Comparison of ENCODE assay signal across 16 mouse cellular contexts in the genomic region with DNA sequence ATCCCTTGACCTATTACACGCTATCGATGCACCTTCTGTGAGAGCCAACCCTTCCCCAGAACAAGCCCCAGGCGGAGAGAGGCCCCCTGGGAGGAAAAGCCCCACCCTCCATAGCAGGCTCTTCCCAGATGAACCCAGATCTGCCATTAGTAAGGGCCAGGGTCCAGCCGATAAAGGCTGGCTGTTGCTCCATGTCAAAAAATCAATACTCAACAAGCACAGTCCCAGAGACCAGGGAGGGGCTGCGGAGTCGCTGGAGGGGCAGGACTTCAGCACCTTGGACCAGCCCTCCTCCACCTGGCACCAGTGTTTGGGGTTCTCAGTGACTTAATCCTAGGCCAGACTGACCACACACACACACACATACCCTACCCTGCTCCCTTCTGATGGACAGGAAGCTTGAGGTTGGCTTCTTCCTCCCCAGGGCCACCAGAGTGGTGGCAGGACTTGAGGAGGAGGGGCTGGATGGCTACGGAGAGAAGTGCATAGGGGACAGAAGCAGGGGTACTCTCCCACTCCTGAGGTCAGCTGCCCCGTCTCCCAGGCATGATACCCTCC. TPM values are rescaled to one million over a fixed set of nuclear protein-coding genes. Genes with fewer than 3 reads are reported as not detected.
DNase-seq lines count a peak whose midpoint lies in the region; ATAC-seq and TF ChIP-seq lines count a peak whose summit lies in the region.
"Had no signal": no experiment of that assay in that cellular context is flagged by ENCODE, and none has a peak within 500 bp of the region (broad histone marks: within the 10 kb centered on the region; RNA-seq: fewer than 3 reads in every experiment).

No protein-coding gene starts in this region.

- H3K9me3 ChIP-seq in hindbrain, embryonic 10.5 days, result no peaks in the 10 kb centered on the region
- H3K9me3 ChIP-seq in hindbrain, embryonic 14.5 days (ENCODE audit: control insufficient read depth, low read length), result no peaks in the 10 kb centered on the region
- H3K9me3 ChIP-seq in liver, embryonic 12.5 days (replicated peaks), result no peaks in the 10 kb centered on the region
- no peaks in the 10 kb centered on the region for H3K9me3 ChIP-seq in stomach, embryonic 15.5 days
- no peaks in the 10 kb centered on the region for H3K9me3 ChIP-seq in lung, postnatal 0 days (ENCODE audit: low read length)
- H3K9me3 ChIP-seq: forebrain, embryonic 13.5 days had no signal

- H3K27me3 ChIP-seq in hindbrain, embryonic 10.5 days (ENCODE audit: insufficient read depth, poor library complexity, severe bottlenecking), result peaks cover 21% of the 10 kb centered on the region; the same call in 1 of the 2 replicates
- no peaks in the 10 kb centered on the region for H3K27me3 ChIP-seq in hindbrain, embryonic 14.5 days (ENCODE audit: control insufficient read depth, insufficient read depth, low read length)
- no peaks in the 10 kb centered on the region for H3K27me3 ChIP-seq in liver, embryonic 12.5 days (replicated peaks)
- no peaks in the 10 kb centered on the region for H3K27me3 ChIP-seq in stomach, embryonic 15.5 days (replicated peaks)
- H3K27me3 ChIP-seq in lung, postnatal 0 days (replicated peaks; ENCODE audit: insufficient read depth, low read length), result no peaks in the 10 kb centered on the region

- no peaks in the 10 kb centered on the region for H3K36me3 ChIP-seq in hindbrain, embryonic 10.5 days
- H3K36me3 ChIP-seq in hindbrain, embryonic 14.5 days (replicated peaks; ENCODE audit: control insufficient read depth, insufficient read depth), result no peaks in the 10 kb centered on the region
- peaks cover 95% of the 10 kb centered on the region for H3K36me3 ChIP-seq in liver, embryonic 12.5 days
- no peaks in the 10 kb centered on the region for H3K36me3 ChIP-seq in stomach, embryonic 15.5 days
- H3K36me3 ChIP-seq in lung, postnatal 0 days (ENCODE audit: insufficient read depth, low read length), result no peaks in the 10 kb centered on the region

- ATAC-seq in hindbrain, embryonic 14.5 days (ENCODE audit: low FRiP score), result no peak
- ATAC-seq in common myeloid progenitor, adult 5-6 weeks (replicated peaks; ENCODE audit: low read depth, poor library complexity, severe bottlenecking), result peak; percentile 12
- peak; percentile 0; the same call in 1 of the 2 replicates for ATAC-seq in liver, embryonic 12.5 days
- peak; percentile 18; the same call in 1 of the 2 replicates for ATAC-seq in stomach, embryonic 15.5 days (ENCODE audit: insufficient read depth, low FRiP score, low read depth)
- no peak for ATAC-seq in lung, postnatal 0 days
- ATAC-seq: CD4-positive, CD25-positive, alpha-beta regulatory T cell, adult 4 months; forebrain, embryonic 13.5 days; inflammation-experienced regulatory T-cells, adult 6 months had no signal

- DNase-seq in hindbrain, embryonic 10.5 days (ENCODE audit: low spot score), result no peak
- no peak for DNase-seq in hindbrain, embryonic 14.5 days (ENCODE audit: low spot score)
- DNase-seq in urinary bladder, postnatal 36 days (ENCODE audit: low spot score in 2 of 2), result no peak
- no peak for DNase-seq in thymus, postnatal 0 days (ENCODE audit: low spot score)
- no peak for DNase-seq in lung, postnatal 0 days (ENCODE audit: low spot score)
- DNase-seq: adrenal gland, postnatal 25 days; cerebellum, adult 11 months; gastrocnemius, postnatal 10 days; heart, postnatal 14 days had no signal

- no peak overlapping the region for H3K9ac ChIP-seq in hindbrain, embryonic 14.5 days
- peak overlapping the region; percentile 76 for H3K9ac ChIP-seq in liver, embryonic 12.5 days
- no peak overlapping the region for H3K9ac ChIP-seq in stomach, embryonic 15.5 days
- H3K9ac ChIP-seq in lung, postnatal 0 days (replicated peaks; ENCODE audit: low read depth), result no peak overlapping the region
- H3K9ac ChIP-seq: forebrain, embryonic 13.5 days had no signal

- TF ChIP-seq EP300 in lung, postnatal 0 days (IDR thresholded peaks at IDR 0.05), result no peak

- 57% methylated on average over 8 of the region's 8 CpGs for WGBS in hindbrain, embryonic 10.5 days
- WGBS in hindbrain, embryonic 14.5 days, result 58% methylated on average over 8 of the region's 8 CpGs
- WGBS in liver, embryonic 12.5 days (ENCODE audit: insufficient replicate concordance), result 13% methylated on average over 8 of the region's 8 CpGs
- WGBS in stomach, embryonic 15.5 days, result 37% methylated on average over 8 of the region's 8 CpGs
- 51% methylated on average over 8 of the region's 8 CpGs for WGBS in lung, postnatal 0 days

- H3K4me1 ChIP-seq in hindbrain, embryonic 10.5 days (replicated peaks), result peaks cover 95% of the 10 kb centered on the region
- H3K4me1 ChIP-seq in hindbrain, embryonic 14.5 days (replicated peaks; ENCODE audit: control insufficient read depth, insufficient read depth, low read length), result peaks cover 10% of the 10 kb centered on the region
- peaks cover 100% of the 10 kb centered on the region for H3K4me1 ChIP-seq in liver, embryonic 12.5 days
- peaks cover 62% of the 10 kb centered on the region for H3K4me1 ChIP-seq in stomach, embryonic 15.5 days
- H3K4me1 ChIP-seq in lung, postnatal 0 days (ENCODE audit: insufficient read depth, low read depth, low read length), result no peaks in the 10 kb centered on the region

- H3K4me2 ChIP-seq in hindbrain, embryonic 14.5 days (replicated peaks), result no peak overlapping the region
- H3K4me2 ChIP-seq in liver, embryonic 12.5 days, result peak overlapping the region; percentile 47
- no peak overlapping the region for H3K4me2 ChIP-seq in stomach, embryonic 15.5 days
- no peak overlapping the region for H3K4me2 ChIP-seq in lung, postnatal 0 days (replicated peaks; ENCODE audit: low read depth, low read length)
- H3K4me2 ChIP-seq: forebrain, embryonic 13.5 days had no signal

- TF ChIP-seq CTCF in lung, postnatal 0 days (IDR thresholded peaks at IDR 0.05), result no peak

- no peak overlapping the region for H3K4me3 ChIP-seq in hindbrain, embryonic 10.5 days
- no peak overlapping the region for H3K4me3 ChIP-seq in hindbrain, embryonic 14.5 days (replicated peaks; ENCODE audit: low read length)
- peak overlapping the region; percentile 3; the same call in 1 of the 2 replicates for H3K4me3 ChIP-seq in liver, embryonic 12.5 days
- H3K4me3 ChIP-seq in stomach, embryonic 15.5 days (replicated peaks), result no peak overlapping the region
- no peak overlapping the region for H3K4me3 ChIP-seq in lung, postnatal 0 days (ENCODE audit: low read depth, low read length)
- H3K4me3 ChIP-seq: forebrain, embryonic 13.5 days had no signal

- H3K27ac ChIP-seq in hindbrain, embryonic 10.5 days, result peak overlapping the region; percentile 13; the same call in 1 of the 2 replicates
- H3K27ac ChIP-seq in hindbrain, embryonic 14.5 days, result no peak overlapping the region
- peak overlapping the region; percentile 97 for H3K27ac ChIP-seq in liver, embryonic 12.5 days
- H3K27ac ChIP-seq in stomach, embryonic 15.5 days, result peak overlapping the region; percentile 86
- no peak overlapping the region for H3K27ac ChIP-seq in lung, postnatal 0 days (ENCODE audit: low read length)
- H3K27ac ChIP-seq: forebrain, embryonic 13.5 days had no signal

RNA-seq across cellular contexts. Expression of a gene that starts 36.1 kb away (rescaled TPM):
- polyA plus RNA-seq in hindbrain, embryonic 10.5 days (2016; fragmentation: Nextera tagmentation; extraction: Ambion mirVana), result 1.6 and 2.4 TPM in 2 replicates
- 1.8 and 2.0 TPM in 2 replicates for polyA plus RNA-seq in hindbrain, embryonic 14.5 days (2014; fragmentation: Nextera tagmentation; extraction: Ambion mirVana)
- total RNA-seq in common myeloid progenitor, adult 5-6 weeks (2017), result 53.0 and 72.2 TPM in 2 replicates
- 27.6 and 28.4 TPM in 2 replicates for polyA plus RNA-seq in liver, embryonic 12.5 days (2016; fragmentation: Nextera tagmentation; extraction: Ambion mirVana)
- 5.6 and 5.7 TPM in 2 replicates for polyA plus RNA-seq in stomach, embryonic 15.5 days (2015; fragmentation: Nextera tagmentation; extraction: Ambion mirVana)
- polyA plus RNA-seq in thymus, postnatal 0 days (2015; fragmentation: Nextera tagmentation; extraction: Ambion mirVana), result 3.9 and 5.4 TPM in 2 replicates
- polyA plus RNA-seq in lung, postnatal 0 days (2015; fragmentation: Nextera tagmentation; extraction: Ambion mirVana), result 1.5 and 1.7 TPM in 2 replicates

RNA-seq across cellular contexts. Expression of a gene that starts 42.5 kb away (rescaled TPM):
- polyA plus RNA-seq in hindbrain, embryonic 10.5 days (2016; fragmentation: Nextera tagmentation; extraction: Ambion mirVana), result not detected in 2 replicates
- 0.21 TPM in 1 of 2 replicates, not detected in the other for polyA plus RNA-seq in hindbrain, embryonic 14.5 days (2014; fragmentation: Nextera tagmentation; extraction: Ambion mirVana)
- total RNA-seq in common myeloid progenitor, adult 5-6 weeks (2017), result not detected in 2 replicates
- polyA plus RNA-seq in liver, embryonic 12.5 days (2016; fragmentation: Nextera tagmentation; extraction: Ambion mirVana), result not detected in 2 replicates
- polyA plus RNA-seq in stomach, embryonic 15.5 days (2015; fragmentation: Nextera tagmentation; extraction: Ambion mirVana), result not detected in 2 replicates
- not detected in 2 replicates for polyA plus RNA-seq in thymus, postnatal 0 days (2015; fragmentation: Nextera tagmentation; extraction: Ambion mirVana)
- not detected in 2 replicates for polyA plus RNA-seq in lung, postnatal 0 days (2015; fragmentation: Nextera tagmentation; extraction: Ambion mirVana)
- total RNA-seq: adrenal gland, postnatal 25 days; gastrocnemius, postnatal 10 days; heart, postnatal 14 days; megakaryocyte progenitor cell, adult 5-6 weeks had no signal
- polyA plus RNA-seq: CD4-positive, CD25-positive, alpha-beta regulatory T cell, adult 4 months; forebrain, embryonic 13.5 days; inflammation-experienced regulatory T-cells, adult 6 months had no signal

RNA-seq across cellular contexts. Expression of a gene that starts 58.4 kb away (rescaled TPM):
- 67.6 and 75.0 TPM in 2 replicates for polyA plus RNA-seq in hindbrain, embryonic 10.5 days (2016; fragmentation: Nextera tagmentation; extraction: Ambion mirVana)
- polyA plus RNA-seq in hindbrain, embryonic 14.5 days (2014; fragmentation: Nextera tagmentation; extraction: Ambion mirVana), result 22.9 and 23.4 TPM in 2 replicates
- total RNA-seq in common myeloid progenitor, adult 5-6 weeks (2017), result 68.9 and 81.0 TPM in 2 replicates
- 48.7 and 49.1 TPM in 2 replicates for polyA plus RNA-seq in liver, embryonic 12.5 days (2016; fragmentation: Nextera tagmentation; extraction: Ambion mirVana)
- 48.7 and 48.9 TPM in 2 replicates for polyA plus RNA-seq in stomach, embryonic 15.5 days (2015; fragmentation: Nextera tagmentation; extraction: Ambion mirVana)
- 41.0 and 41.7 TPM in 2 replicates for polyA plus RNA-seq in thymus, postnatal 0 days (2015; fragmentation: Nextera tagmentation; extraction: Ambion mirVana)
- polyA plus RNA-seq in lung, postnatal 0 days (2015; fragmentation: Nextera tagmentation; extraction: Ambion mirVana), result 20.2 and 22.2 TPM in 2 replicates

Comparison
In these comparisons a context has a peak if more than half of its experiments do, and no peak if none do; other contexts are left out.
1. H3K27ac ChIP-seq: peak in hindbrain, embryonic 10.5 days (single experiment), liver, embryonic 12.5 days (single experiment) and stomach, embryonic 15.5 days (single experiment); none in hindbrain, embryonic 14.5 days (single experiment) and lung, postnatal 0 days (single experiment).
2. ATAC-seq: peak in common myeloid progenitor, adult 5-6 weeks (single experiment), liver, embryonic 12.5 days (single experiment) and stomach, embryonic 15.5 days (single experiment); none in hindbrain, embryonic 14.5 days (single experiment) and lung, postnatal 0 days (single experiment).